Comparison of ENCODE assay signal across 14 mouse cellular contexts in the genomic region with DNA sequence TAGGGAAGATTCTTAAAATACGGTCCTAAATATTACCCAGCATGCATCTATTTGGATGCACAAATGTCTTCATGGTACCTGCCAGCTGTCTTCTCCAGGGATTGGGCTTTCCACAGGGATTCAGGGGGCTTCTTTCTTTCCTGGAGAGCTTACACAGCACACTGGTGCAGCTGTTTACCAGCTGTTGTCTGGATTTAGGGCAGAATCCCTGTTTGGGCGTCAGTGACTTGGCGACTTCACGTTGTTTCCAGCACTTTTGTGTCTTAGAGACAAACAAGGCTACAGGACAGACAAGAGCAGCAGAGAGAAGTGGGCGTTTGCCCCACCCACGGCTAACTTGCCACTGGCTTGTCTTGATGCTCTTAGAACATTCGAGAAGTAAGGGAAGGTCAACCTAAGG. TPM values are rescaled to one million over a fixed set of nuclear protein-coding genes. Genes with fewer than 3 reads are reported as not detected.
A peak's percentile ranks its signal among the peaks of the same experiment; 100 is the strongest.
DNase-seq lines count a peak whose midpoint lies in the region; ATAC-seq and TF ChIP-seq lines count a peak whose summit lies in the region.
"Had no signal": no experiment of that assay in that cellular context is flagged by ENCODE, and none has a peak within 500 bp of the region (broad histone marks: within the 10 kb centered on the region; RNA-seq: fewer than 3 reads in every experiment).

No protein-coding gene starts in this region.

- 63% methylated on average over 7 of the region's 7 CpGs for WGBS in heart, embryonic 12.5 days

- peak; percentile 98 for DNase-seq in heart, adult 11 months
- peak; percentile 47 for DNase-seq in gastrocnemius, adult 2 months
- DNase-seq in heart, postnatal 25 days (ENCODE audit: low spot score): peak; percentile 38
- DNase-seq in lung, postnatal 4 days: peak; percentile 24 to 62
- DNase-seq in cerebellum, postnatal 36 days: no peak
- no peak for DNase-seq in thymus, postnatal 4 days
- DNase-seq in thymus, postnatal 14 days: no peak
- DNase-seq: cerebellum, adult 18-20 months had no signal

- intact Hi-C loops in gastrocnemius, adult 2 months (cut with DNase I): no loop called here
- intact Hi-C loops in heart, postnatal 25 days (cut with DNase I): no loop called here

- H3K4me3 ChIP-seq in heart, embryonic 12.5 days: no peak overlapping the region
- 0 out of 2 replicates have a peak overlapping the region, but pooled peaks have one; percentile 11 for H3K4me3 ChIP-seq in gastrocnemius, adult 2 months
- H3K4me3 ChIP-seq: heart, embryonic 15.5 days; intestine, embryonic 15.5 days; midbrain, embryonic 15.5 days; neural tube, embryonic 13.5 days had no signal

- no peak overlapping the region for H3K27ac ChIP-seq in heart, embryonic 12.5 days (ENCODE audit: poor library complexity, severe bottlenecking)
- H3K27ac ChIP-seq in gastrocnemius, adult 2 months: peak overlapping the region; percentile 35; the same call in 1 of the 2 replicates
- H3K27ac ChIP-seq: heart, embryonic 15.5 days; intestine, embryonic 15.5 days; midbrain, embryonic 15.5 days; neural tube, embryonic 13.5 days had no signal

- no peak for ATAC-seq in heart, embryonic 12.5 days (ENCODE audit: insufficient number of reproducible peaks, low FRiP score)
- ATAC-seq: forebrain, embryonic 14.5 days; midbrain, embryonic 15.5 days had no signal

- H3K4me1 ChIP-seq in heart, embryonic 12.5 days (replicated peaks): peaks cover 8% of the 10 kb centered on the region; the same call in 1 of the 2 replicates
- H3K4me1 ChIP-seq: heart, embryonic 15.5 days; intestine, embryonic 15.5 days; midbrain, embryonic 15.5 days; neural tube, embryonic 13.5 days had no signal

- H3K9me3 ChIP-seq in heart, embryonic 12.5 days (replicated peaks): no peaks in the 10 kb centered on the region
- H3K9me3 ChIP-seq: heart, embryonic 15.5 days; intestine, embryonic 15.5 days; midbrain, embryonic 15.5 days; neural tube, embryonic 13.5 days had no signal

- no peak for TF ChIP-seq CTCF in gastrocnemius, adult 2 months (IDR thresholded peaks at IDR 0.05)

- peaks cover 2% of the 10 kb centered on the region; the same call in 1 of the 2 replicates for H3K36me3 ChIP-seq in heart, embryonic 12.5 days
- H3K36me3 ChIP-seq: heart, embryonic 15.5 days; intestine, embryonic 15.5 days had no signal

- no peak overlapping the region for H3K9ac ChIP-seq in heart, embryonic 12.5 days
- H3K9ac ChIP-seq: heart, embryonic 15.5 days; intestine, embryonic 15.5 days; midbrain, embryonic 15.5 days; neural tube, embryonic 13.5 days had no signal

- no peak overlapping the region for H3K4me2 ChIP-seq in heart, embryonic 12.5 days
- H3K4me2 ChIP-seq: heart, embryonic 15.5 days; intestine, embryonic 15.5 days; midbrain, embryonic 15.5 days; neural tube, embryonic 13.5 days had no signal

- H3K27me3 ChIP-seq in heart, embryonic 12.5 days (replicated peaks): no peaks in the 10 kb centered on the region
- H3K27me3 ChIP-seq: heart, embryonic 15.5 days; intestine, embryonic 15.5 days; midbrain, embryonic 15.5 days; neural tube, embryonic 13.5 days had no signal

RNA-seq across cellular contexts. Expression of gene Ccng2, which starts 16.1 kb away (rescaled TPM):
- 48.0 and 49.0 TPM in 2 replicates for polyA plus RNA-seq in heart, embryonic 12.5 days (2016; fragmentation: Nextera tagmentation; extraction: Ambion mirVana)
- total RNA-seq in gastrocnemius, adult 2 months (2021): 1 to 10 TPM; 8.6 to 9.7 TPM
- total RNA-seq in heart, postnatal 25 days (2021): 10 to 100 TPM; 14.6 to 17.7 TPM

Comparison
In these comparisons a context has a peak if more than half of its experiments do, and no peak if none do; other contexts are left out.
1. DNase-seq: peak in heart, adult 11 months (single experiment), gastrocnemius, adult 2 months (single experiment), heart, postnatal 25 days (single experiment) and lung, postnatal 4 days (2 of 2); none in cerebellum, postnatal 36 days (0 of 2), thymus, postnatal 4 days (single experiment) and thymus, postnatal 14 days (single experiment).